Mouse (Mus musculus) mouse trophoblast stem cell (cell line): ENCODE data around the gene Pttg1.

Source experiments
- in situ Hi-C, 2 experiments: fragments of 300-500 bp; cut with MseI, MboI; formaldehyde crosslinking; loops; 2 replicates in 1 of 2; 3 replicates in 1 of 2; pipeline ENCODE4 v1.15.1; 2025

The Pttg1 gene

GRCm38 (mm10) chr11:43425824-43426413, at the start of gene Pttg1:
TSS of gene Pttg1 (minus strand) at chr11:43426251.
- in situ Hi-C loops = no loop called here

- in situ Hi-C loops = no loop called here
These were observed 48.2 kb upstream of the Pttg1 start, which contains the start of gene C1qtnf2 for GRCm38 (mm10) chr11:43474225-43474774. TSS of gene C1qtnf2 (plus strand) at chr11:43474276.

- in situ Hi-C loops = no loop called here
These were observed 47.7 kb upstream of the Pttg1 start for GRCm38 (mm10) chr11:43473635-43474224.

- in situ Hi-C loops = no loop called here
These were observed 47.1 kb upstream of the Pttg1 start for GRCm38 (mm10) chr11:43473115-43473514.

- in situ Hi-C loops = no loop called here
These were observed 45.1 kb upstream of the Pttg1 start for GRCm38 (mm10) chr11:43470881-43471820.

- in situ Hi-C loops = no loop called here
These were observed 44.1 kb upstream of the Pttg1 start for GRCm38 (mm10) chr11:43470118-43470517.

GRCm38 (mm10) chr11:43463204-43463603, 37.2 kb upstream of the Pttg1 start:
- in situ Hi-C loops = no loop called here

GRCm38 (mm10) chr11:43452266-43452665, 26.2 kb upstream of the Pttg1 start:
- in situ Hi-C loops = loop anchor here in 1 of 2 experiments (5.0 kb wide), 1 partner anchor 35 kb away; no protein-coding TSS in a partner anchor

- in situ Hi-C loops = loop anchor here in 1 of 2 experiments (5.0 kb wide), 1 partner anchor 36 kb away; no protein-coding TSS in a partner anchor
These were observed 25.3 kb upstream of the Pttg1 start for GRCm38 (mm10) chr11:43451322-43451721.

- in situ Hi-C loops = loop anchor here in 1 of 2 experiments (5.0 kb wide), 1 partner anchor 37 kb away; no protein-coding TSS in a partner anchor
These were observed 23.9 kb upstream of the Pttg1 start for GRCm38 (mm10) chr11:43449916-43450315.

- in situ Hi-C loops = no loop called here
These were observed 17.1 kb upstream of the Pttg1 start for GRCm38 (mm10) chr11:43443183-43443582.

GRCm38 (mm10) chr11:43441121-43441520, 15.1 kb upstream of the Pttg1 start:
- in situ Hi-C loops = no loop called here

GRCm38 (mm10) chr11:43434024-43434407, 8.0 kb upstream of the Pttg1 start:
- in situ Hi-C loops = no loop called here

- in situ Hi-C loops = no loop called here
These were observed 7.4 kb upstream of the Pttg1 start, which contains the start of gene Slu7 for GRCm38 (mm10) chr11:43433254-43434023. TSS of gene Slu7 (plus strand) at chr11:43433744.

GRCm38 (mm10) chr11:43426414-43426884, 398 bp upstream of the Pttg1 start:
- in situ Hi-C loops = no loop called here

- in situ Hi-C loops = no loop called here
These were observed 813 bp downstream of the Pttg1 start for GRCm38 (mm10) chr11:43425166-43425709.

- in situ Hi-C loops = no loop called here
These were observed 1.7 kb downstream of the Pttg1 start for GRCm38 (mm10) chr11:43424386-43424785.

- in situ Hi-C loops = no loop called here
These were observed 8.8 kb downstream of the Pttg1 start for GRCm38 (mm10) chr11:43417201-43417600.

- in situ Hi-C loops = no loop called here
These were observed 13.1 kb downstream of the Pttg1 start for GRCm38 (mm10) chr11:43412771-43413451.

GRCm38 (mm10) chr11:43411413-43411812, 14.6 kb downstream of the Pttg1 start:
- in situ Hi-C loops = no loop called here
